Mouse (Mus musculus) liver, postnatal 0 days (tissue): ENCODE measurements around the gene Trpv6.

Source experiments
- CTCF ChIP-seq: sonication (generic); IDR thresholded peaks from 2 replicates; pipeline ENCODE4 v1.5.1; 2016; ENCODE audit warnings: antibody characterized with exemption, low read depth
- EP300 ChIP-seq: IDR thresholded peaks from 2 replicates; pipeline ENCODE4 v1.6.1; 2016; ENCODE audit warnings: antibody characterized with exemption, low read depth, mild to moderate bottlenecking

GRCm38 (mm10) chr6:41621241-41621990 lies 14.8 kb downstream of the Trpv6 start:
- TF ChIP-seq EP300 = no peak
- TF ChIP-seq CTCF = no peak
